Mouse (Mus musculus) stomach, postnatal 0 days (tissue): ENCODE measurements around the gene Leo1. TPM values are rescaled to one million over a fixed set of nuclear protein-coding genes. Genes with fewer than 3 reads are reported as not detected.

ENCODE experiments used
- ATAC-seq: fragments of 200-750 bp; cut with Nextera tagmentation; 2 replicates; pipeline ENCODE4 v1.8.0; 2017; ENCODE audit not compliant: low FRiP score, low TSS enrichment
- DNase-seq: peaks from one replicate; pipeline ENCODE4 v3.0.0-alpha.2; 2016; ENCODE audit warnings: low spot score
- H3K27ac ChIP-seq: fragments of 300-500 bp; sonication (generic); replicated peaks from 2 replicates; pipeline ENCODE4 v1.5.1; 2014; ENCODE audit warnings: mild to moderate bottlenecking, control low read depth
- H3K27me3 ChIP-seq: fragments of 300-500 bp; sonication (generic); 2 replicates; pipeline ENCODE4 v1.6.1; 2014; ENCODE audit warnings: low read length; ENCODE audit not compliant: control insufficient read depth, insufficient read depth
- H3K36me3 ChIP-seq: fragments of 300-500 bp; sonication (generic); 2 replicates; pipeline ENCODE4 v1.6.1; 2014; ENCODE audit warnings: low read length, mixed read lengths; ENCODE audit not compliant: control insufficient read depth, insufficient read depth
- H3K4me1 ChIP-seq: fragments of 300-500 bp; sonication (generic); replicated peaks from 2 replicates; pipeline ENCODE4 v1.6.1; 2014; ENCODE audit warnings: antibody characterized with exemption; ENCODE audit not compliant: control insufficient read depth, insufficient read depth
- H3K4me2 ChIP-seq: fragments of 300-500 bp; sonication (generic); replicated peaks from 2 replicates; pipeline ENCODE4 v1.6.1; 2014; ENCODE audit warnings: low read depth, mild to moderate bottlenecking, control low read depth, moderate library complexity
- H3K4me3 ChIP-seq: fragments of 300-500 bp; sonication (generic); 2 replicates; pipeline ENCODE4 v1.5.1; 2014; ENCODE audit warnings: low read depth, low read length, control low read depth
- H3K9ac ChIP-seq: fragments of 300-500 bp; sonication (generic); 2 replicates; pipeline ENCODE4 v1.6.1; 2014; ENCODE audit warnings: mild to moderate bottlenecking, low read length, control low read depth, mixed read lengths
- H3K9me3 ChIP-seq: fragments of 300-500 bp; sonication (generic); 2 replicates; pipeline ENCODE4 v1.6.1; 2016; ENCODE audit warnings: low read length; ENCODE audit not compliant: control insufficient read depth
- CTCF ChIP-seq: IDR thresholded peaks from 2 replicates; pipeline ENCODE4 v1.5.1; 2016; ENCODE audit warnings: antibody characterized with exemption, low read depth, mild to moderate bottlenecking, moderate library complexity
- EP300 ChIP-seq: optimal IDR thresholded peaks from 2 replicates; pipeline ENCODE3; 2016; ENCODE audit warnings: antibody characterized with exemption
- WGBS: fragments of 180-500 bp; shearing (Covaris S2); extraction: QIAGEN DNeasy Blood & Tissue Kit; methylation state at CpG from one replicate; pipeline ENCODE4 v1.1.7; 2014; 5-methylcytosine and 5-hydroxymethylcytosine counted together
- polyA plus RNA-seq: library from polyadenylated mRNA; unstranded; fragments of >200 nt; fragmentation: Nextera tagmentation; extraction: Ambion mirVana; gene quantifications from 2 replicates; pipeline ENCODE4 v1.2.1, GENCODE M21; 2015

The Leo1 gene
- polyA plus RNA-seq, 1 experiment from 2014 or later, result 17.8 TPM

DNA sequence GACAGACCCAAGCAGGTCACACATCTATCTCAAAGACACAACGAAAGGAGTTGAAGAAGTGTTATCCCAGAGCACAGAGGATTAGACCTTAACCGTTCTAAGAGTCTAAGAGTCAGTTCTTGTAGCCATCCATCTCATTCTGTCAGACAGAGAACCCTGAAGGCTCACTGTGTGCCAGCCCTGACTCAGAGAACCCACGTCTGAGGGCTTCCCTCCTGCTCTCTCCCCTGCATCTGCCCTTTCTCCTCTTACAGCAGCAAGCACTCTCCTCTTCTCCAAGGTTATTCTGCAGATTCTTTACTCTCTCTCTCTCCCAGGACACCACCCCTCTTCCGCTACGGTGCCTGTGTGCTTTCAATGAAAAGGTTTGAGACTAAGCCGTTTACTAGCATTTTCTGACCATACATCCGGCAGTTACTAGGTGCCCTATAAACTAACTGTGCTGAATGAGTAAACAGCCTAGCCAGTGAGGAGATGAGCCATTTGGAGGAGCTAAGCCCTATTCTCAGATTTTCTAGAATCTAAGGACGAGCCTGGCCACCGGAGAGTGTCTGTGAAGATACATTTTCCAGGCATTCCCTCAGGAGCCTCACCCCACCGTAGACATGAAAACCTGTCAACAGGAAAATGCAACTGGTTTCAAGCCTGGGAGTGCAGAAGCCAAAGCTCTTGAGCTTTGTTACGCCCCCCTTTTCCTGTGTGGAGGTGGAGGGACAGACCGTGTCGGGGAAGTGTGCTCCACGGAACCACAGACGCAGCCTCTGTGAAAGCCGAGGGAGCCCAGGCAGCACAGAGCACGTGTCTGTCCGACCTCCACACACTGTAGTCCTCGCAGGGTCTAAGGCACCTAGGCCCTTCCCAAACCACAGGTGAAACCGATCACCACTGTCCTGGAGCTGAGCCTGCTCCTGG, 39.5 kb upstream of the Leo1 start:
- TF ChIP-seq CTCF (no peak), EP300 (no peak)
- Histone ChIP-seq H3K9me3 (no peaks in the 10 kb centered on the region), H3K9ac (no peak overlapping the region), H3K4me3 (no peak overlapping the region), H3K4me1 (no peaks in the 10 kb centered on the region; the same call in 1 of the 2 replicates), H3K4me2 (no peak overlapping the region), H3K36me3 (no peaks in the 10 kb centered on the region), H3K27me3 (no peaks in the 10 kb centered on the region), H3K27ac (peak overlapping the region; percentile 2; the same call in 1 of the 2 replicates)
- DNase-seq (no peak), ATAC-seq (no peak)
- 46% methylated on average over 20 of the region's 20 CpGs for WGBS

DNA sequence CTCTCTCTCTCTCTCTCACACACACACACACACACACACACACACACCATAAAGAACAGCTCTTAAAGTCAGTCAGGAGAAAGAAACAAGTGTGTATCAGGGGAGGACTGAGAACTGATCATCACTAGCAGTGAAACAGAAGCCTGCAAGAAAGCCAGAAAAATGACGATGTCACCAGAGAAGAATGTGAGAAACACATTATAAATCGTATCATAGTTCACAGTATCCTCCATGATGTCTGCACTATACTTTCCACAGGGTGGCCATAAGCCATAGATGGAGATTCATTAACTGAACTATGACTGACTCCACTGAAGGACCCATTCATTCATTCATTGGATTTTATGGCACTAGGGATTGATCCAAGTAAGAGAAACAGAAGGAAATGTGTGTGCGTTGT, 37.8 kb upstream of the Leo1 start:
- TF ChIP-seq EP300 (no peak), CTCF (no peak)
- no peak for ATAC-seq
- no peaks in the 10 kb centered on the region for H3K9me3 ChIP-seq
- no peak overlapping the region for H3K9ac ChIP-seq
- no peaks in the 10 kb centered on the region; the same call in 1 of the 2 replicates for H3K4me1 ChIP-seq
- no peak overlapping the region for H3K27ac ChIP-seq
- H3K27me3 ChIP-seq, result no peaks in the 10 kb centered on the region
- H3K36me3 ChIP-seq, result no peaks in the 10 kb centered on the region
- WGBS, result 47% methylated on average over 3 of the region's 3 CpGs
- H3K4me2 ChIP-seq, result no peak overlapping the region
- DNase-seq, result no peak
- no peak overlapping the region for H3K4me3 ChIP-seq

DNA sequence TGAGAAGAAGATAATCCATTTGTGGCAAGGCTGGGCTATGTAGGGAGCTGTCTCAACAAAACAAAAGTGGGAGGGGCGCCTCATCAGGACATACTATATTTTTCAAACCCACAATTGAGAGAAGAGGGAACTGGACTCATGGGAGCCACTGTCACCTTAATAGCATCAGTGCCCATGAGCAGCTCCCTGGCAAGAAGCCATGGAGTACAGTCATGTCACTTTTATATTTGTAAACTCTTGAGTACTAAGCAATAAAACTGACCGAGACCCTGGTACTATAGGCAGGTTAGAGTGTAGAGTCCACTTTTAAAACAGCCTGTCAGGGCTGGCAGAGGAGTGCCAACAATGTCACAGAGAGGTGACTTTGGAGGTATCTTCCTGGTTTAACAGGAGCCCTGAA, 35.2 kb upstream of the Leo1 start:
- no peaks in the 10 kb centered on the region for H3K36me3 ChIP-seq
- H3K27ac ChIP-seq, result no peak overlapping the region
- H3K4me3 ChIP-seq, result no peak overlapping the region
- H3K9ac ChIP-seq, result no peak overlapping the region
- TF ChIP-seq CTCF, result no peak
- TF ChIP-seq EP300, result no peak
- H3K4me1 ChIP-seq, result no peaks in the 10 kb centered on the region; the same call in 1 of the 2 replicates
- DNase-seq (no peak), ATAC-seq (no peak)
- WGBS, result 71% methylated on average over 2 of the region's 2 CpGs
- H3K9me3 ChIP-seq, result no peaks in the 10 kb centered on the region
- no peak overlapping the region for H3K4me2 ChIP-seq
- no peaks in the 10 kb centered on the region for H3K27me3 ChIP-seq

DNA sequence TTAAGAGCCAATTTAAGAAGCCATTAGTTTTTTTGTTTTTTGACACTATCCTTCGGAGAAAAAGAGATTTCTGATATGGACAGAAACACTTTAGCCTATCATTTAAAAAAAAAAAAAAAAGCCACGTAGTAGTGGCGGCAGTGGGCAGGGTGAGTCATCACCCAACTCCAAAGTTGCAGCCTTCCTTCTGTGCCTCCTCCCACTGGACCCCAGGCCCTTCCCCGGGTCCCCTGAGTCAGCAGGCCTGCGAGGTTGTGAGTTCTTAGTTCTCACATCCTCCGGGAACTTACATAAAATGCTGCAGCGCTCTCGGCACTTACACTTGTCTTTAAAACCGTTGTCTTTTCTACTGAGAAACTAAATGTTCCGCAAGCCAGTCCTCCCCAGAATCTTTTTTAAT, 33.5 kb upstream of the Leo1 start:
- DNase-seq (peak; percentile 50), ATAC-seq (no peak)
- Histone ChIP-seq H3K9ac (peak overlapping the region; percentile 32; the same call in 1 of the 2 replicates), H3K4me2 (peak overlapping the region; percentile 74), H3K27me3 (no peaks in the 10 kb centered on the region), H3K4me1 (no peaks in the 10 kb centered on the region), H3K4me3 (peak overlapping the region; percentile 83), H3K9me3 (no peaks in the 10 kb centered on the region), H3K36me3 (no peaks in the 10 kb centered on the region), H3K27ac (no peak overlapping the region)
- 11% methylated on average over 10 of the region's 10 CpGs for WGBS
- TF ChIP-seq EP300, result no peak
- no peak for TF ChIP-seq CTCF

DNA sequence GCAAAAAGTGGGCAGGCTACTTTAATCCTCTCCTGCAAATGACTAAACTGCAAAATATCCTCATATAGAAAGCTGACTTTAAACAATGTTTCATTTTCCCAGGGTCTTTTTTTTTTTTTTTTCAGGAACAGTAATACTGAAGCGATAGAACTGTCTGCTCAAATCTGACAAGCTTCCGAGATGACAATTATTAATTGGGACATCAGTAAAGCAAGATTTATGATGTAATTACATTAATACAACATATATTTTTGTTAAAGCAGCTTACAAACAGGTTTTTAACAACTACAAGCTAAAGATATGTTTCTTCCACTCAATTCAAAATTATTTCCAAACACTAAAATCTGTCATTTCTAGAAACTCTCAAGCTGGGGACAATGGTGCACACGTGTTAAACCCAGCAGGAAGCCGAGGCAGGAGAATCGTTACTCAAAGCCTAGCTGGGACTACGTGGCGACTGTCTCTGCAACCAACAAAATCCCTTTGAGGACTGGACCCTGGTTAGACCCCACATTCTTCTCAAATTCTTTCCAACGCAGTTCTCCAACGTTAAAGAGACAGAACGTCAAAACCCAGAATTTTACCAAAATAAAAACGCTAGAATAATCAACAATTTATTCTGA, 33.0 kb upstream of the Leo1 start:
- peak overlapping the region; percentile 83 for H3K4me3 ChIP-seq
- peak overlapping the region; percentile 99 for H3K27ac ChIP-seq
- H3K27me3 ChIP-seq, result no peaks in the 10 kb centered on the region

More for the DNA sequence above, 33.0 kb upstream of the Leo1 start:
- H3K9ac ChIP-seq, result peak overlapping the region; percentile 92
- ATAC-seq, result no peak
- H3K36me3 ChIP-seq, result no peaks in the 10 kb centered on the region
- peak overlapping the region; percentile 74 for H3K4me2 ChIP-seq
- TF ChIP-seq CTCF (no peak), EP300 (no peak)
- WGBS, result 5% methylated on average over 11 of the region's 11 CpGs
- H3K4me1 ChIP-seq, result no peaks in the 10 kb centered on the region
- no peak for DNase-seq
- no peaks in the 10 kb centered on the region for H3K9me3 ChIP-seq
